Mouse (Mus musculus) midbrain, embryonic 11.5 days (tissue): ENCODE data around the gene Zfp526. TPM values are rescaled to one million over a fixed set of nuclear protein-coding genes. Genes with fewer than 3 reads are reported as not detected.

Experiments used
- ATAC-seq: fragments of 200-750 bp; cut with Nextera tagmentation; 2 replicates; pipeline ENCODE4 v1.8.0; 2017; ENCODE audit warnings: moderate TSS enrichment, moderate library complexity; ENCODE audit not compliant: low FRiP score
- DNase-seq: peaks from one replicate; pipeline ENCODE4 v3.0.0; 2015; ENCODE audit warnings: low spot score; ENCODE audit errors: missing footprints
- H3K27ac ChIP-seq: fragments of 300-500 bp; sonication (generic); 2 replicates; pipeline ENCODE4 v1.5.1; 2014; ENCODE audit warnings: low read depth, low read length
- H3K27me3 ChIP-seq: fragments of 300-500 bp; sonication (generic); 2 replicates; pipeline ENCODE4 v1.6.1; 2014; ENCODE audit warnings: mild to moderate bottlenecking, low read length, moderate library complexity, mixed read lengths; ENCODE audit not compliant: control insufficient read depth, insufficient read depth
- H3K36me3 ChIP-seq: fragments of 300-500 bp; sonication (generic); 2 replicates; pipeline ENCODE4 v1.6.1; 2014; ENCODE audit warnings: mild to moderate bottlenecking, low read length, moderate library complexity, mixed read lengths; ENCODE audit not compliant: control insufficient read depth, insufficient read depth
- H3K4me1 ChIP-seq: fragments of 300-500 bp; sonication (generic); 2 replicates; pipeline ENCODE4 v1.6.1; 2014; ENCODE audit warnings: low read length; ENCODE audit not compliant: control insufficient read depth, insufficient read depth
- H3K4me2 ChIP-seq: fragments of 300-500 bp; sonication (generic); 2 replicates; pipeline ENCODE4 v1.6.1; 2014; ENCODE audit warnings: mild to moderate bottlenecking, moderate library complexity
- H3K4me3 ChIP-seq: fragments of 300-500 bp; sonication (generic); 2 replicates; pipeline ENCODE4 v1.5.1; 2014; ENCODE audit warnings: low read depth, low read length
- H3K9ac ChIP-seq: fragments of 300-500 bp; sonication (generic); 2 replicates; pipeline ENCODE4 v1.6.1; 2014; ENCODE audit warnings: low read length
- H3K9me3 ChIP-seq: fragments of 300-500 bp; sonication (generic); 2 replicates; pipeline ENCODE4 v1.6.1; 2016; ENCODE audit warnings: low read length; ENCODE audit not compliant: control insufficient read depth
- WGBS: fragments of 180-500 bp; shearing (Covaris S2); extraction: QIAGEN DNeasy Blood & Tissue Kit; methylation state at CpG from one replicate; pipeline ENCODE4 v1.1.7; 2014; 5-methylcytosine and 5-hydroxymethylcytosine counted together
- polyA plus RNA-seq: library from polyadenylated mRNA; unstranded; fragments of >200 nt; fragmentation: Nextera tagmentation; extraction: Ambion mirVana; gene quantifications from 2 replicates; pipeline ENCODE4 v1.2.1, GENCODE M21; 2014

The Zfp526 gene
- polyA plus RNA-seq, 1 experiment from 2014 or later, result 3.2 TPM

DNA sequence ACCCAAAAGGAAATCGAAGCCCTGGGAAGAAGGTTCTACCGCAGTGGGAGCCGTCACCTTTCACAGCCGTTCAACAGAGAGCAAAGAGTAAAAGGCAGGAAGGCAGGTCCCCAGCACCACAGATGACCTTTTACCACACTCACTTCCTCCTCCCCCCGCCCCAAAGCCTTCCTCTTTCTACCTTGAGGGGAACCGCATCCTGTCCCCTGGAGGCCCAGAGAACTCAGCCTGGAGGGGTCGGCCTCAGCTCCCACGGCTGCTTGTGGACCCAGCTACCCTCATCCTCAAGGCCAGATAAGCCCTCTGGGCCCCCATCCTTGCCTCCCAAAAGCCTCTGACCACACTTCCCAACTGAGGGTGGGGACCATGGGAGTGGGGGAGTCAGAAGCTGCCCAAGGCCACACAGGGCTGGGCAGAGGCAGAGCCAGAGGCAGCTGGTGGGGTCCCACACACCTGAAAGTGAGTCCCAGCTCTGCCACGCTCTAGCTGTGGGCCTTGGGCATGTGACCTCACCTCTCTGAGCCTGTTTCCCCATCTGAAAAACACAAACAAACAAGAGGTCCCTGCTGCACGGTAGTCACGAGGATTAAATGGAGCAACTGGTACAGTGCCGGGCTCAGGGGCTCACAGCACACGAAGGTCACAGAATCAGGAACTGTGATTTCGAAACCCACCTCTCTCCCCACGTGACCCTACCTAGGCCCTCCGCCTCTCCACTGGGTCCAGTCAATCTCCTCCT lies 15.7 kb upstream of the Zfp526 start:
- Histone ChIP-seq H3K27me3 (no peaks in the 10 kb centered on the region), H3K4me1 (no peaks in the 10 kb centered on the region), H3K9me3 (no peaks in the 10 kb centered on the region), H3K9ac (no peak overlapping the region), H3K4me3 (no peak overlapping the region), H3K36me3 (peaks cover 5% of the 10 kb centered on the region; the same call in 1 of the 2 replicates), H3K27ac (no peak overlapping the region), H3K4me2 (no peak overlapping the region)
- WGBS, result 84% methylated on average over 16 of the region's 16 CpGs
- DNase-seq, result peak; percentile 59
- ATAC-seq, result no peak

DNA sequence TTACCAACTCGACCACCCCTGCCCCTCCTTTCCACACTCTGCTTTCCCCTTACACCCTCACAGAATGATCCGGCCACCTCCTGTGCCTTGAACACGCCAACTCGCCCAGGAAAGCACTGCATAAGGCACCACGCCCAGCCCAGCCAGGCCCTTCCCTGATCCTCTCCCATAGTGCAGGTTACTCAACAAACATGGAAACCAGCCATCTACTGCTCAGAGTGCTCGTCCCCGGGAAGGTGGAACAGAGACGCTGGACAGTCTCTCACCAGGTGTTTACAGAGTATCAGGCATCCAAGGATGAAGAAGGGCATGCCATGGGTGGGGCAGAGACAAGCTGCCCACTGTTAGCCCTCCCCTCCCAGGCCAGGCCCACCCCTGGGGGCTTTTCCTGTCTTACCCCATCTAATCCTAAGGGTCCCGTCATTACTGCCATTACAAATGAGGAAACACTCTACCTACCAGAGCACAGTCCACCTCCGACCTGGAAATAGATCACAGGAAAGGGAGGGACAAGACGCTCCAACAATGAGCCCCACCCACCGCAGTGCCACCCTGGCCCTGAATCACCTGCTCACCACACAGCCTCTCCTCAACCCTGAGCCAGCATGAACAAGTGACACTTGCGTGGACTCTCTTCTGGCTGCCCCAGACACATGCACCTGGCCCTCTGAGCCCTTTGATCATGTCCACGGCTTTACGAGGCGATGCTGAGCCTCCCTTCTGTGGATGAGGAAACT lies 15.0 kb upstream of the Zfp526 start:
- H3K4me3 ChIP-seq, result no peak overlapping the region
- no peaks in the 10 kb centered on the region for H3K9me3 ChIP-seq
- no peaks in the 10 kb centered on the region for H3K4me1 ChIP-seq
- no peak overlapping the region for H3K9ac ChIP-seq
- H3K4me2 ChIP-seq, result no peak overlapping the region
- WGBS, result 86% methylated on average over 16 of the region's 16 CpGs
- H3K36me3 ChIP-seq, result peaks cover 5% of the 10 kb centered on the region; the same call in 1 of the 2 replicates
- no peak overlapping the region for H3K27ac ChIP-seq
- H3K27me3 ChIP-seq, result no peaks in the 10 kb centered on the region
- DNase-seq, result peak; percentile 1
- no peak for ATAC-seq

DNA sequence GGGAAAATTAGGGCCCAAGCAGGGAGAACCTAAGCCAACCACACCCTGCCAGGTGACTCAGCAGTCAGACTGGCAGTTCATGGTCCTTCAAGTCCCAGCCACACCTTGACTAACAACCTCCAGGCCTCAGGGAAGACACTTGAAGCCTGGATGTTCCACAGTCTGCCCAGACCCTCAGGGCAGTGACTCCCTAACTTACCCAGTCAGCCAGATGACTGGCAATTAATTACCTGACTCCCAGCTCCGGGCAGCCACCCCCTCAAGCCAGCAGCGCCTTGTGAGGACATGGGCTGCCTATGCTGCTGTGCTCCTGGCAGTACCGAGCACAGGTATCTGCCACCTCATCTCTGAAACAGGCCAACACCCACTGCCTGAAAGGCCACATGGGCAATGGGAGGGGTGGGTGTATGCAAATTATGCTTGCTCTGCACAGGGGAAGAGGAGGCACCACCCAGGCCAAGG lies 12.0 kb upstream of the Zfp526 start:
- H3K27ac ChIP-seq, result no peak overlapping the region
- no peaks in the 10 kb centered on the region for H3K9me3 ChIP-seq
- no peak overlapping the region for H3K4me2 ChIP-seq
- ATAC-seq, result no peak
- no peak for DNase-seq
- peaks cover 2% of the 10 kb centered on the region; the same call in 1 of the 2 replicates for H3K36me3 ChIP-seq
- no peaks in the 10 kb centered on the region for H3K4me1 ChIP-seq
- H3K27me3 ChIP-seq, result no peaks in the 10 kb centered on the region
- H3K4me3 ChIP-seq, result no peak overlapping the region
- H3K9ac ChIP-seq, result no peak overlapping the region
- 78% methylated on average over 3 of the region's 3 CpGs for WGBS

DNA sequence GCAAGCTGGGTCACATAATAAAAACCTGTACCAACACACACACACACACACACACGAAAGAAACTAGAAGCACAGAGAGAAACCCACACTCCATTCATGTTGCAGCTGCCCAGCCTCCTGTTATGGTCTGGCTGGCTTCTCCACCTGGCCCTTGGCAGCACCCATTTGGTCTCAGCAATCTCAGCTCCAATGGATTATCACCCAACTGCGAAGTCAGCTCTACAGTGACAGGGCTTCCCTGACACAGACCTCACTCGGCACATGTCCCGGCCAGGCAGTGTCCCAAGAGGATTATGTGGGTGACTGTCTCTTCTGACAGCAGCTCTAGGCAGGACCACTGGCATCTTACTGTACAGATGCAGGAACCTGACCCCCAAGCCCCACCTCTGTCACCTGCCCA lies 10.7 kb upstream of the Zfp526 start:
- H3K27me3 ChIP-seq, result no peaks in the 10 kb centered on the region
- no peak overlapping the region for H3K4me3 ChIP-seq
- no peaks in the 10 kb centered on the region for H3K4me1 ChIP-seq
- no peak overlapping the region for H3K9ac ChIP-seq
- H3K9me3 ChIP-seq, result no peaks in the 10 kb centered on the region
- H3K4me2 ChIP-seq, result no peak overlapping the region
- DNase-seq, result no peak
- no peak for ATAC-seq
- 90% methylated on average over 4 of the region's 4 CpGs for WGBS
- no peak overlapping the region for H3K27ac ChIP-seq
- peaks cover 2% of the 10 kb centered on the region; the same call in 1 of the 2 replicates for H3K36me3 ChIP-seq

DNA sequence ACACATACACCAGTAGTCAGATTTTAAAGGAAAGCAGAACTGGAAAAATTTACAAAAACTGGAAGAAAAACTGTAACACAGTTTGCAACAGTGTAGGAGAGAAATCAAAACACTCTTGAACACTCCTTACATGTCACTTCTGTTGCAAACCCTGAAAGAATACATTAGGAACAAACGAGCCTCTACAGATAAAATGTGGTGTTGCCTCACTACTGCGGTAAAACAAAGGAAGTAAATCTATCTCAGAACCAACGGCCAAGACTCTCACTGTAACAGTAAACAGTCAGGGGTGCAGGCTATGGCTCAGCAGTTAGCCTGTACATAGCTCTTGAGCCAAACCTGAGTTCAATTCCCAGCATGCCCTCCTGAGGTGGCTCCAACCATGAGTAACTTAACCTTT lies 8.1 kb upstream of the Zfp526 start:
- H3K4me2 ChIP-seq, result no peak overlapping the region
- DNase-seq (peak; percentile 31), ATAC-seq (no peak)
- H3K36me3 ChIP-seq, result peaks cover 2% of the 10 kb centered on the region; the same call in 1 of the 2 replicates
- no peaks in the 10 kb centered on the region for H3K9me3 ChIP-seq
- H3K9ac ChIP-seq, result no peak overlapping the region
- no peak overlapping the region for H3K4me3 ChIP-seq
- no peaks in the 10 kb centered on the region for H3K4me1 ChIP-seq
- WGBS, result 79% methylated on average over 3 of the region's 3 CpGs
- no peak overlapping the region for H3K27ac ChIP-seq
- H3K27me3 ChIP-seq, result no peaks in the 10 kb centered on the region

DNA sequence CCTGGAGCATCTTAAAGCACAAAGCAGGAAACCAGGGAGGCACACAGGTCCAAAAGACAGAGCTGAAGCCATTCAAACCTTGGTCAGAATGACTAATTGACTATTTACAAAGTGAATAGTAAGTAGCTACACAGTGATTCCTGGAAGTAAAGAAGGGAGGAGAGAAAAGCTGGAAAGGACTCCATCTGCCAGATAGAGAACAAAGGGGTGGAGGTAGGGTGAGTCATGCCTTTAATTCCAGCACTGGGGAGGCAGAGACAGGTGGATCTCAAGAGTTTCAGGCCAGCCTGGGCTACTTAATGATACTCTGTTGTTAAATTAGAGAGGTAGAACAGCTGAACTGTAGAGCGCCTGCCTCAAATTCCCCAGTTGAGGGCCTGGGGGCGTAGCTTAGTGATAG lies 7.1 kb upstream of the Zfp526 start:
- Histone ChIP-seq H3K9ac (no peak overlapping the region), H3K9me3 (no peaks in the 10 kb centered on the region), H3K4me1 (peaks cover 5% of the 10 kb centered on the region), H3K36me3 (peaks cover 2% of the 10 kb centered on the region; the same call in 1 of the 2 replicates), H3K27ac (no peak overlapping the region), H3K4me3 (no peak overlapping the region), H3K27me3 (no peaks in the 10 kb centered on the region), H3K4me2 (no peak overlapping the region)
- no peak for ATAC-seq
- WGBS, result 96% methylated on average over 2 of the region's 2 CpGs
- DNase-seq, result no peak

DNA sequence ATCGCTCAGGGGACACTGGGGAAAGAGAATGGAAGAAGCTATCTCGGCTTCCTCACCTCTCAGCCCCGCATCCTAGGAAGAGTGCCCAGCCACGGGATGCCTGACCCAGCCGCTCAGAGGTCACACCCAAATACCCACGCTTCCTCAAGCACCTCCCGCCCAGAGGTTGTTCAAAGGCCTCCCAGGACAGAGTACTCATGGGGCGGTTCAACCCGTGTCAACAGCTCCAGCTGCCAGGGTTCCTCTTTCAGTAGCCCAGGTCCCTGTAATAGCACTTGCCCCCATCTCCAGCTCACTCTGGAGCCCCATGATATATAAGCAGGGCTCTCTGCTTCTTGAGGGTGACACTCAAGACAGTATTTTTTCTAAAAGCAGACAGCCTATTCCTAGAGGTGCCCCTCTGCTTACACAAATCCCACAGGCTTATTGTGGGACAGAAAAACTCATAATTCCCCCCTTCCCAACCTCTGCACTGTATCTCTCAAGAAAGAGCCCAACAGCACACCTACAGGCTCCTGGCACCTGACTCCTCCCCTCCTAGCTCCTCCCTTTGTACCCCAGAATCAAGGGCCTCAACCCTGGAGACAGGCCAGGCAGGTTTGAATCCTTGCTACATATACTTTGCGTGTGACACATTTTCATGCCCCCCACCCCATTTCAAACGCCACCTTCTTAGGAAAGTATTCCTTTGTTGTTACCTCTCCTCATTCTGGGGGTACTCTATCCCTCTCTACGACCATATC lies 3.4 kb upstream of the Zfp526 start:
- H3K27me3 ChIP-seq, result no peaks in the 10 kb centered on the region
- no peaks in the 10 kb centered on the region for H3K9me3 ChIP-seq
- H3K27ac ChIP-seq, result no peak overlapping the region
- no peak overlapping the region for H3K9ac ChIP-seq
- H3K36me3 ChIP-seq, result peaks cover 2% of the 10 kb centered on the region; the same call in 1 of the 2 replicates
- peak; percentile 31 for DNase-seq
- 0 out of 2 replicates have a peak overlapping the region, but pooled peaks have one; percentile 51 for H3K4me3 ChIP-seq
- WGBS, result 67% methylated on average over 12 of the region's 12 CpGs
- no peak for ATAC-seq
- no peak overlapping the region for H3K4me2 ChIP-seq
- peaks cover 21% of the 10 kb centered on the region for H3K4me1 ChIP-seq

DNA sequence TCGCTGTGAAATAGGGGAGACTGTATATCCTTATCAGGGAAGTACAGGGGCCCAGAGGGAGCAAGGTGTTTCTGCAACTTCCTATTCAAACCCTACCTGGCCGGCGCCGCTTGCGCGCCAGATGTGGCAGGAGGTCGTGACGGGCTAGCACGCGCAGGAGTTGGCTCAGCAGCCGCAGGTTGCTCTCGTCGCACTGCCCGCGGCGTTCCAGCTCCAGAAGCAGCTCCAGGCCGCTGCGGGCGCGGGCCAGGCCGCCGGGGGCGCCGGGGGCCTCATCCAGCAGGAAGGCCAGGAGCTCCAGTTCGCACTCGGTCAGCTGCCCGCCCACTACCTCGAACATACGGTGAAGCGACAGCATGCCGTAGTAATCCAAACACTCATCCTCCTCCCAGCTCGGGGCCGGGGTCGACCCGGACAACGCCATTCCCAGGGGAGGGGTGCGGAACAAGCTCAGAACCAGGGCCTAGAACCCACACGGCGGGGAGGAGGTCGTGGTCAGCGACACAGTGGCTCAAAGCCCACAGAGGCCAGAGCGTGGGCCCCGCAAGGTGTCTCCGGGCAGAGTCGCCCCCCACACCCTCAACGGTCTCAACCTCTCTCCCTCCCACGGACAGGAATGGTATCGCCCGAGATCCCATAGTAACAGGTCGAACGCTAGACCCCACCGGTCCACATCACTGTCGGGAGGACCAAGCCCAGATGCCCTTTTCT lies 2.4 kb upstream of the Zfp526 start:
- ATAC-seq (peak; percentile 25), DNase-seq (peak; percentile 99)
- Histone ChIP-seq H3K4me3 (peak overlapping the region; percentile 51), H3K9ac (peak overlapping the region; percentile 81), H3K9me3 (no peaks in the 10 kb centered on the region), H3K27me3 (no peaks in the 10 kb centered on the region), H3K4me2 (peak overlapping the region; percentile 97), H3K36me3 (peaks cover 2% of the 10 kb centered on the region; the same call in 1 of the 2 replicates), H3K4me1 (peaks cover 21% of the 10 kb centered on the region), H3K27ac (peak overlapping the region; percentile 74; the same call in 1 of the 2 replicates)
- 1% methylated on average over 53 of the region's 53 CpGs for WGBS
